Mouse (Mus musculus) embryo, embryonic 10.5 days (tissue): ENCODE measurements around the gene Ogdhl.

Experiments
- DNase-seq: peaks from one replicate; pipeline ENCODE4 v3.0.0-alpha.2; 2015; ENCODE audit warnings: low spot score

The Ogdhl gene

GRCm38 (mm10) chr14:32380099-32380480 is 58.3 kb downstream of the Ogdhl start:
- no peak for DNase-seq

DNA sequence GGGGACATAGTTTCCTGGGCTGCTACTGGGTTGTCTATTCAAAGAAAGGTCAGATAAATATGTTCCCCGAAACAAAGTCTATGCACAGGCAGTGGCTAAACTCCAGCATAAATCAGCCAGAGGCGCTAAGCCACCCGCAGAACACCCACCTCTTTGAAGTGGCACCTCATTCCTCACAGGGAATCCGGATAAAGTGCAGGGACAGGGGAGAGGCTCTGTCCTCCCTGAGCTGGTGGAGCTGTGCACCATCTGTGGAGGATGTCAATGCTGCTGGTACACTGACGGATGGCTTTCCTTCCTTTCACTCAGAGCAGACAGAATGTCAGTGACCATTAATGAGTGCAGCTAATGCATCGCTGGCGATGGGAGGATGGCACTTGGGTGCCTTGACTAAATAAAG is 59.2 kb downstream of the Ogdhl start:
- peak; percentile 16 for DNase-seq

GRCm38 (mm10) chr14:32381619-32382018 is 59.8 kb downstream of the Ogdhl start:
- DNase-seq: no peak

DNA sequence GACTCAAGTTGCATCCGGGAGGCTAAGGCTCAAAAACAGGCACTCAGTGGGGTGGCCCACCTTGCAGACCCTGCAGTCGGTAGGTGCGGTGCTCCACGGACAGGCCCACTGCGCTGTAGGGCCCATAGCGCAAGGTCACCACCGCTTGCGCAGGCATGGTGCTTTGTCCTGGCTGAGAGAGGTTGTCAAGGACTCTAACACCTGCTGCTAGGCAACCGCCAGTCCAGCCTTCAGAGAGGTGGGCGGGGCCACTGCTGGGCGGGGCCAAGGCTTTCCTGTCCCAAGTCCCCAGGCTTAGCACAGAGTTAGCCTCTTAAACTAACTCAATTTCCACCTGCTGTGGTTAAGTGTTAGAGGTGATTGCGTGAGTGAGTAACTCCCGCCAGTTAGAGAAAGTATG is 66.4 kb downstream of the Ogdhl start, which contains the start of gene 1700024G13Rik:
1700024G13Rik (minus strand) TSS at position 196 of the 400 bp plus-strand sequence.
- DNase-seq: peak; percentile 87
